Mouse (Mus musculus) E14TG2a.4 (cell line): ENCODE results near the gene C1qtnf12.

Experiments
- H3K27me3 ChIP-seq: 2 replicates; pipeline ENCODE4 v1.6.1; 2014; ENCODE audit warnings: low read length, control low read depth; ENCODE audit not compliant: insufficient read depth
- H3K36me3 ChIP-seq: 2 replicates; pipeline ENCODE4 v1.6.1; 2014; ENCODE audit warnings: low read length, control low read depth; ENCODE audit not compliant: insufficient read depth
- H3K4me1 ChIP-seq: replicated peaks from 2 replicates; pipeline ENCODE4 v1.6.1; 2014; ENCODE audit warnings: low read depth, low read length, control low read depth
- H3K4me3 ChIP-seq: replicated peaks from 2 replicates; pipeline ENCODE4 v1.5.1; 2014; ENCODE audit warnings: mild to moderate bottlenecking, low read length
- H3K9me3 ChIP-seq: 2 replicates; pipeline ENCODE4 v1.6.1; 2014; ENCODE audit warnings: low read length, control low read depth
- CTCF ChIP-seq: conservative IDR thresholded peaks from 2 replicates; pipeline ENCODE4 v1.5.1; 2014; ENCODE audit warnings: low read length
- NANOG ChIP-seq: IDR thresholded peaks from 2 replicates; pipeline ENCODE4 v1.6.1; 2014; ENCODE audit warnings: borderline replicate concordance, low read length, mixed read lengths
- POU5F1 ChIP-seq: IDR thresholded peaks from 2 replicates; pipeline ENCODE4 v1.6.1; 2014; ENCODE audit warnings: low read length, borderline replicate concordance

Gene C1qtnf12

GRCm38 (mm10) chr4:156014436-156014835 lies 52.3 kb downstream of the C1qtnf12 start:
- H3K27me3 ChIP-seq: no peaks in the 10 kb centered on the region
- TF ChIP-seq POU5F1 (no peak), NANOG (no peak), CTCF (no peak)
- H3K4me3 ChIP-seq: no peak overlapping the region
- peaks cover 9% of the 10 kb centered on the region for H3K4me1 ChIP-seq
- peaks cover 68% of the 10 kb centered on the region for H3K36me3 ChIP-seq
- H3K9me3 ChIP-seq: no peaks in the 10 kb centered on the region
